12 mouse cellular contexts compared by ENCODE assay signal in genomic region chr17:49627011-49627794, GRCm38 (mm10). TPM values are rescaled to one million over a fixed set of nuclear protein-coding genes. Genes with fewer than 3 reads are reported as not detected.
DNase-seq lines count a peak whose midpoint lies in the region; ATAC-seq lines count a peak whose summit lies in the region.
"Had no signal": no experiment of that assay in that cellular context is flagged by ENCODE, and none has a peak within 500 bp of the region (broad histone marks: within the 10 kb centered on the region; RNA-seq: fewer than 3 reads in every experiment).

No protein-coding gene starts in this region.

- no peak overlapping the region for H3K4me3 ChIP-seq in heart, embryonic 10.5 days
- H3K4me3 ChIP-seq in embryonic facial prominence, embryonic 12.5 days, result no peak overlapping the region
- no peak overlapping the region for H3K4me3 ChIP-seq in liver, embryonic 12.5 days
- H3K4me3 ChIP-seq: forebrain, embryonic 13.5 days; limb, embryonic 12.5 days had no signal

- peak; percentile 79 for DNase-seq in heart, embryonic 10.5 days (ENCODE audit: low spot score)
- DNase-seq in heart, postnatal 36 days, result no peak
- peak; percentile 52 for DNase-seq in kidney, adult 18-20 months
- DNase-seq in left cerebral cortex, postnatal 36 days (ENCODE audit: low spot score in 2 of 2), result no peak
- DNase-seq in spleen, adult 18-20 months, result no peak
- DNase-seq in cerebellum, postnatal 36 days, result no peak
- DNase-seq: cerebellum, postnatal 10 days had no signal

- 0 out of 2 replicates have a peak, but pooled peaks have one; percentile 64 for ATAC-seq in embryonic facial prominence, embryonic 12.5 days (ENCODE audit: insufficient number of reproducible peaks, insufficient read depth, low FRiP score, low TSS enrichment)
- ATAC-seq in liver, embryonic 12.5 days, result peak; percentile 71
- ATAC-seq: CD4-positive, CD25-positive, alpha-beta regulatory T cell, adult 4 months; forebrain, embryonic 13.5 days had no signal

- intact Hi-C loops in heart, postnatal 36 days (cut with DNase I), result no loop called here
- intact Hi-C loops in left cerebral cortex, postnatal 36 days (cut with DNase I), result no loop called here

- 57% methylated on average over 13 of the region's 13 CpGs for WGBS in heart, embryonic 10.5 days
- 82% methylated on average over 13 of the region's 13 CpGs for WGBS in embryonic facial prominence, embryonic 12.5 days
- WGBS in liver, embryonic 12.5 days (ENCODE audit: insufficient replicate concordance), result 62% methylated on average over 13 of the region's 13 CpGs

- no peaks in the 10 kb centered on the region for H3K9me3 ChIP-seq in heart, embryonic 10.5 days
- H3K9me3 ChIP-seq in embryonic facial prominence, embryonic 12.5 days, result no peaks in the 10 kb centered on the region
- H3K9me3 ChIP-seq in liver, embryonic 12.5 days (replicated peaks), result no peaks in the 10 kb centered on the region
- H3K9me3 ChIP-seq: forebrain, embryonic 13.5 days; limb, embryonic 12.5 days had no signal

- H3K4me2 ChIP-seq in embryonic facial prominence, embryonic 12.5 days (replicated peaks), result no peak overlapping the region
- H3K4me2 ChIP-seq in liver, embryonic 12.5 days, result no peak overlapping the region
- H3K4me2 ChIP-seq: forebrain, embryonic 13.5 days; limb, embryonic 12.5 days had no signal

- no peak overlapping the region for H3K9ac ChIP-seq in embryonic facial prominence, embryonic 12.5 days
- no peak overlapping the region for H3K9ac ChIP-seq in liver, embryonic 12.5 days
- H3K9ac ChIP-seq: forebrain, embryonic 13.5 days; limb, embryonic 12.5 days had no signal

- peak overlapping the region; percentile 75 for H3K27ac ChIP-seq in heart, embryonic 10.5 days
- H3K27ac ChIP-seq in embryonic facial prominence, embryonic 12.5 days, result no peak overlapping the region
- no peak overlapping the region for H3K27ac ChIP-seq in liver, embryonic 12.5 days
- H3K27ac ChIP-seq: forebrain, embryonic 13.5 days; limb, embryonic 12.5 days had no signal

- no peaks in the 10 kb centered on the region for H3K27me3 ChIP-seq in heart, embryonic 10.5 days (ENCODE audit: insufficient read depth, poor library complexity, severe bottlenecking)
- no peaks in the 10 kb centered on the region for H3K27me3 ChIP-seq in embryonic facial prominence, embryonic 12.5 days
- H3K27me3 ChIP-seq in liver, embryonic 12.5 days (replicated peaks), result no peaks in the 10 kb centered on the region
- H3K27me3 ChIP-seq: forebrain, embryonic 13.5 days; limb, embryonic 12.5 days had no signal

- peaks cover 31% of the 10 kb centered on the region for H3K4me1 ChIP-seq in heart, embryonic 10.5 days
- H3K4me1 ChIP-seq in embryonic facial prominence, embryonic 12.5 days, result no peaks in the 10 kb centered on the region
- H3K4me1 ChIP-seq in liver, embryonic 12.5 days, result no peaks in the 10 kb centered on the region
- H3K4me1 ChIP-seq: limb, embryonic 12.5 days had no signal

- H3K36me3 ChIP-seq in heart, embryonic 10.5 days, result no peaks in the 10 kb centered on the region
- H3K36me3 ChIP-seq in embryonic facial prominence, embryonic 12.5 days, result no peaks in the 10 kb centered on the region
- no peaks in the 10 kb centered on the region for H3K36me3 ChIP-seq in liver, embryonic 12.5 days
- H3K36me3 ChIP-seq: limb, embryonic 12.5 days had no signal

RNA-seq across cellular contexts. Expression of gene Kif6, which starts 12.3 kb away (rescaled TPM):
- 1.1 and 2.0 TPM in 2 replicates for polyA plus RNA-seq in heart, embryonic 10.5 days (2016; fragmentation: Nextera tagmentation; extraction: Ambion mirVana)
- 1 to 10 TPM; 2.1 to 2.2 TPM for total RNA-seq in heart, postnatal 36 days (2021)
- 2.9 and 3.8 TPM in 2 replicates for polyA plus RNA-seq in embryonic facial prominence, embryonic 12.5 days (2016; fragmentation: Nextera tagmentation; extraction: Ambion mirVana)
- 0.44 and 0.50 TPM in 2 replicates for polyA plus RNA-seq in liver, embryonic 12.5 days (2016; fragmentation: Nextera tagmentation; extraction: Ambion mirVana)
- 1 to 10 TPM; 1.6 to 2.1 TPM for total RNA-seq in left cerebral cortex, postnatal 36 days (2021)
- polyA plus RNA-seq: CD4-positive, CD25-positive, alpha-beta regulatory T cell, adult 4 months had no signal

Comparison
In these comparisons a context has a peak if more than half of its experiments do, and no peak if none do; other contexts are left out.
1. DNase-seq: peak in heart, embryonic 10.5 days (single experiment) and kidney, adult 18-20 months (single experiment); none in heart, postnatal 36 days (0 of 2), left cerebral cortex, postnatal 36 days (0 of 2), spleen, adult 18-20 months (0 of 2) and cerebellum, postnatal 36 days (0 of 2).